Mouse (Mus musculus): ENCODE measurements at regions not wholly inside any gene's neighbourhood (a gene's known extent, or its start where the extent isn't known, plus 50 kb on each side); places are given as distances from the start of the nearest gene placed in this dataset.

GRCm38 (mm10) chr4:70776273-70776672 lies 241.5 kb upstream of the Megf9 start:
- no peak for TF ChIP-seq CTCF (IDR thresholded peaks at IDR 0.05; ENCODE audit: low read depth)
- no peak for TF ChIP-seq EP300 (IDR thresholded peaks at IDR 0.05; ENCODE audit: low read depth)
